Mouse (Mus musculus) lung, adult 2 months (tissue): ENCODE results near the gene Smarcc2. TPM values are rescaled to one million over a fixed set of nuclear protein-coding genes. Genes with fewer than 3 reads are reported as not detected.
"Not testable (repeated sequence)": the region's sequence is repeated elsewhere in the genome, so short reads cannot be mapped to it uniquely, and the experiment has no call there.

Experiments
- DNase-seq: peaks from one replicate; pipeline ENCODE4 v3.0.0; 2022
- H3K4me1 ChIP-seq: fragments of 200-500 bp; 2 replicates; pipeline ENCODE4 v1.6.1; 2011; ENCODE audit warnings: low read length; ENCODE audit not compliant: control insufficient read depth, insufficient read depth
- H3K4me3 ChIP-seq: fragments of 200-500 bp; replicated peaks from 2 replicates; pipeline ENCODE3; 2011; ENCODE audit warnings: low read depth, mild to moderate bottlenecking, control low read depth, low read length; ENCODE audit errors: extremely low read depth
- CTCF ChIP-seq: fragments of 200-500 bp; IDR thresholded peaks from 2 replicates; pipeline ENCODE4 v1.5.1; 2011; ENCODE audit warnings: mild to moderate bottlenecking, low read length, control low read depth; ENCODE audit not compliant: insufficient read depth
- POLR2A ChIP-seq: fragments of 200-500 bp; IDR thresholded peaks from 2 replicates; pipeline ENCODE4 v1.6.1; 2011; ENCODE audit warnings: low read depth, mild to moderate bottlenecking, control low read depth, low read length, borderline replicate concordance; ENCODE audit errors: extremely low read depth
- WGBS: fragments of 180-500 bp; shearing (Covaris S2); methylation state at CpG from one replicate; pipeline ENCODE4 v1.1.7; 2018; 5-methylcytosine and 5-hydroxymethylcytosine counted together
- polyA plus RNA-seq: library from polyadenylated mRNA; depleted of rRNA; stranded (reverse); fragments of >200 nt; gene quantifications from 2 replicates; pipeline ENCODE4 v1.2.3, GENCODE M21; 2012

The Smarcc2 gene
- polyA plus RNA-seq, 1 experiment: 99.8 TPM

- Histone ChIP-seq H3K4me1 (peaks cover 10% of the 10 kb centered on the region), H3K4me3 (peak within 1 kb of the TSS; percentile 84)
- WGBS: under 1% methylated on average over 26 of the region's 27 CpGs
- TF ChIP-seq POLR2A (peak; percentile 34; the same call in 1 of the 2 replicates), CTCF (no peak)
- peak; percentile 95 for DNase-seq
These were observed 39.5 kb downstream of the Smarcc2 start, which contains the start of gene Myl6b for GRCm38 (mm10) chr10:128498590-128498989. Myl6b (minus strand) TSS chr10:128498685.

- peak; percentile 73 for DNase-seq
- WGBS: under 1% methylated on average over 21 of the region's 21 CpGs
- peak; percentile 28; the same call in 1 of the 2 replicates for TF ChIP-seq POLR2A
- no peak for TF ChIP-seq CTCF
- H3K4me1 ChIP-seq: peaks cover 14% of the 10 kb centered on the region
- H3K4me3 ChIP-seq: peak overlapping the region; percentile 84
These were observed 40.1 kb downstream of the Smarcc2 start for GRCm38 (mm10) chr10:128499116-128499671.

- no peak for DNase-seq
- WGBS: 53% methylated on average over 5 of the region's 5 CpGs
- H3K4me1 ChIP-seq: peaks cover 17% of the 10 kb centered on the region
- no peak for TF ChIP-seq CTCF
- TF ChIP-seq POLR2A: no peak
- H3K4me3 ChIP-seq: no peak overlapping the region
These were observed 43.3 kb downstream of the Smarcc2 start for GRCm38 (mm10) chr10:128502341-128502740.

GRCm38 (mm10) chr10:128503532-128503931, 44.5 kb downstream of the Smarcc2 start:
- Histone ChIP-seq H3K4me3 (no peak overlapping the region), H3K4me1 (peaks cover 17% of the 10 kb centered on the region)
- DNase-seq: no peak
- no peak for TF ChIP-seq POLR2A
- TF ChIP-seq CTCF: no peak
- WGBS: 70% methylated on average over 8 of the region's 8 CpGs

GRCm38 (mm10) chr10:128504012-128504411, 45.0 kb downstream of the Smarcc2 start:
- Histone ChIP-seq H3K4me1 (peaks cover 17% of the 10 kb centered on the region), H3K4me3 (no peak overlapping the region)
- no peak for TF ChIP-seq CTCF
- no peak for TF ChIP-seq POLR2A
- WGBS: 38% methylated on average over 3 of the region's 3 CpGs
- DNase-seq: no peak

GRCm38 (mm10) chr10:128504641-128505370, 45.8 kb downstream of the Smarcc2 start:
- Histone ChIP-seq H3K4me1 (peaks cover 17% of the 10 kb centered on the region), H3K4me3 (no peak overlapping the region)
- 32% methylated on average over 9 of the region's 9 CpGs for WGBS
- no peak for DNase-seq
- TF ChIP-seq POLR2A (no peak), CTCF (no peak)

GRCm38 (mm10) chr10:128505371-128505667, 46.3 kb downstream of the Smarcc2 start:
- WGBS: 68% methylated on average over 5 of the region's 5 CpGs
- not testable (repeated sequence) for DNase-seq
- peaks cover 17% of the 10 kb centered on the region for H3K4me1 ChIP-seq

GRCm38 (mm10) chr10:128505974-128506373, 46.9 kb downstream of the Smarcc2 start:
- DNase-seq: no peak
- peaks cover 17% of the 10 kb centered on the region for H3K4me1 ChIP-seq
- WGBS: 96% methylated on average over 14 of the region's 14 CpGs
- TF ChIP-seq POLR2A: no peak
- no peak for TF ChIP-seq CTCF
- no peak overlapping the region for H3K4me3 ChIP-seq

More at GRCm38 (mm10) chr10:128505371-128505667, 46.3 kb downstream of the Smarcc2 start:
- not testable (repeated sequence) for H3K4me3 ChIP-seq

- Histone ChIP-seq H3K4me1 (peaks cover 14% of the 10 kb centered on the region), H3K4me3 (no peak overlapping the region)
- 61% methylated on average over 9 of the region's 9 CpGs for WGBS
- no peak for TF ChIP-seq CTCF
- TF ChIP-seq POLR2A: no peak
- no peak for DNase-seq
These were observed 49.2 kb downstream of the Smarcc2 start for GRCm38 (mm10) chr10:128508260-128508659.

GRCm38 (mm10) chr10:128509203-128509602, 50.2 kb downstream of the Smarcc2 start:
- H3K4me1 ChIP-seq: peaks cover 8% of the 10 kb centered on the region
- TF ChIP-seq CTCF (no peak), POLR2A (no peak)
- H3K4me3 ChIP-seq: no peak overlapping the region
- DNase-seq: no peak
- 80% methylated on average over 9 of the region's 9 CpGs for WGBS
